Mouse (Mus musculus): Measurements from ENCODE around the gene Ube2j2.

GRCm38 (mm10) chr4:155896461-155896860 lies 47.2 kb upstream of the Ube2j2 start:
- TF ChIP-seq CTCF (IDR thresholded peaks at IDR 0.05) (no peak), EP300 (IDR thresholded peaks at IDR 0.05) (no peak)

All from lung, postnatal 0 days (tissue).